17 mouse cellular contexts compared by ENCODE assay signal in the genomic region with DNA sequence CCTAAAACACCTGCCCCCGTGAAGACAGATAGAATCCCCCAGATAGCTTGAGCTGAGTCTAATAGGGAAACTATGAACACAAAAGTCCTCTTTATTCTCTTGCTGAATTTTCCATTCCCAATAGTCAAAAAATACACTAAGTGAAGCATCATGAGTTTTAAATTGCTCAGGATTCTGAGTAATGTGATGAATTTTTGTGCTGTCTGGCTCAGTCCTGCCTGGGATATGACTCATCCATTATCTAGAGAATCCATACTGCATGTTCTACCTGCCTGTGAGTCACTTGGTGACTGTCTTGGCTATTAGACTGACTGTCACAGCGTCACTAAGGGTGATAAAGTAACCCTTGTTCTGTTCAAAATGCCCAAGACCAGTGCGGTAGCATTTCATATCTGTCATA.
"Had no signal": no experiment of that assay in that cellular context is flagged by ENCODE, and none has a peak within 500 bp of the region (broad histone marks: within the 10 kb centered on the region; RNA-seq: fewer than 3 reads in every experiment).

No protein-coding gene starts in this region.

- H3K4me1 ChIP-seq: midbrain, embryonic 13.5 days; neural tube, embryonic 12.5 days; neural tube, embryonic 15.5 days had no signal

- H3K36me3 ChIP-seq: midbrain, embryonic 13.5 days; neural tube, embryonic 12.5 days; neural tube, embryonic 15.5 days had no signal

- H3K4me3 ChIP-seq: midbrain, embryonic 13.5 days; neural tube, embryonic 12.5 days; neural tube, embryonic 15.5 days had no signal

- H3K9me3 ChIP-seq: midbrain, embryonic 13.5 days; neural tube, embryonic 12.5 days; neural tube, embryonic 15.5 days had no signal

- DNase-seq: kidney, adult 11 months; kidney, adult 8-10 months; kidney, postnatal 14 days; kidney, postnatal 4 days; liver, postnatal 0 days; lung, embryonic 14.5 days; right cerebral cortex, postnatal 25 days; thymus, adult 2 months; thymus, postnatal 25 days had no signal

- H3K27ac ChIP-seq: liver, embryonic 14.5 days; macrophage; midbrain, embryonic 13.5 days; neural tube, embryonic 12.5 days; neural tube, embryonic 15.5 days; stomach, postnatal 0 days had no signal

- ATAC-seq: liver, postnatal 0 days; lung, postnatal 0 days; midbrain, embryonic 13.5 days had no signal

- H3K27me3 ChIP-seq: midbrain, embryonic 13.5 days; neural tube, embryonic 12.5 days; neural tube, embryonic 15.5 days had no signal

- H3K4me2 ChIP-seq: liver, embryonic 11.5 days; lung, embryonic 14.5 days; midbrain, embryonic 13.5 days; neural tube, embryonic 12.5 days; neural tube, embryonic 15.5 days had no signal

- H3K9ac ChIP-seq: liver, embryonic 14.5 days; liver, postnatal 0 days; lung, embryonic 14.5 days; midbrain, embryonic 13.5 days; neural tube, embryonic 12.5 days; neural tube, embryonic 15.5 days had no signal
